Mouse (Mus musculus): ENCODE measurements around the gene Irak4. TPM values are rescaled to one million over a fixed set of nuclear protein-coding genes. Genes with fewer than 3 reads are reported as not detected.

Irak4 gene
- polyA plus RNA-seq, 1 experiment from 2014 or later: 12.9 TPM

DNA sequence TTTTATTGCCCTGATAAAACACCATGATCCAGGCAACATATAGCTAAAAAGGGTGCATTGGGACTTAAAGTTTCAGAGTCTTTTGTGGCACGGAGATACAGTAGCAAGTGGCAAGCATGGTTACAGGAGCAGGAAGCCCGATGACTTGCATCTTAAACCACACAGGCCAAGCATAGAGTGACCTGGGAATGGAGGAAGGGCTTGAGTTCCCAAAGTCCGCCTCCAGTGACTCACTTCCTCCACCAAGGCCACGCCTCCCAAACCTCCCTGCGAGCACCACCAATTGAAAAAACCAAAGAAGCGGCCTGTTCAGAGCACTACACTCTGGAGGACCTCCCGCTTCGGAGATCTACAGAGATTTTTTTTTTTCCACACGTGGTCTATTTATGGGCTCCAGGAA is 22.4 kb downstream of the Irak4 start:
- Histone ChIP-seq H3K4me1 (no peaks in the 10 kb centered on the region), H3K4me3 (replicated peaks) (no peak overlapping the region), H3K4me2 (no peak overlapping the region), H3K27ac (no peak overlapping the region), H3K36me3 (0 out of 2 replicates have a peak, but pooled peaks cover 7% of the 10 kb centered on the region), H3K27me3 (replicated peaks) (no peaks in the 10 kb centered on the region), H3K9ac (no peak overlapping the region), H3K9me3 (no peaks in the 10 kb centered on the region)
- 84% methylated on average over 9 of the region's 9 CpGs for WGBS
- no peak for ATAC-seq (ENCODE audit: insufficient read depth, low FRiP score, low read depth)

DNA sequence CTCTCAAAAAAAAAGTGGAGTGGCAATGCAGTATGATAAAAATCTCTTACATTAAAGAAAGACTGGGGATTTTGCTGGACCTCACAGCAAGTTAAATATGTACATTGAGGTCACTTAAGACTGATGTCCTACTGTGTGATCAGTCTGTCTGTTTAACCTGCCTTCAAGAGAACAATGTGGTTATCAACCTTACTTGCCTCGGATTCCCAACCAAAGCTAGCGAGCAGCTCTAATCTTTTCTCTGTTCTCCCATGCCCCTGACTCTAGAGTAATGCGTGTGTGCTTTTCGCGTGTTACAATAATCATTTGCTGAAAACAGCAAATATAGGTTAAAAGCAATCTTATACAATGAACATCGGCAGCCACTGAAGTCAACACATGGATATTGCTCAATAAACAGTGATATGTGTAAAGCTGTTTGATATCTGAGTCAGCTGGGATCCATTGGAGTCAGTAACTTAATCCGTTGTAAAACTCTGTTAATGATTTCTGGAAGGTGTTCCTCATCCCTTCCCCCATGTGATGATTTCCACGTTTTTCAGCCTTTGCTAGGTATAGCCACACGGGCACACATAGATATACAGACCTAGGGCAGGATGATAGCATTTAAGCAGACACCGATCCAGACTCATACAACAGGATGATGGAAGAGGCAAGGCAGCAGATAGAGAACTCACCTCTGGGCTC is 25.2 kb downstream of the Irak4 start:
- Histone ChIP-seq H3K4me2 (no peak overlapping the region), H3K9ac (no peak overlapping the region), H3K27me3 (replicated peaks) (no peaks in the 10 kb centered on the region), H3K27ac (no peak overlapping the region), H3K4me1 (no peaks in the 10 kb centered on the region), H3K36me3 (0 out of 2 replicates have a peak, but pooled peaks cover 3% of the 10 kb centered on the region), H3K4me3 (replicated peaks) (no peak overlapping the region), H3K9me3 (no peaks in the 10 kb centered on the region)
- ATAC-seq (ENCODE audit: insufficient read depth, low FRiP score, low read depth): peak; percentile 79
- WGBS: 60% methylated on average over 10 of the region's 10 CpGs

DNA sequence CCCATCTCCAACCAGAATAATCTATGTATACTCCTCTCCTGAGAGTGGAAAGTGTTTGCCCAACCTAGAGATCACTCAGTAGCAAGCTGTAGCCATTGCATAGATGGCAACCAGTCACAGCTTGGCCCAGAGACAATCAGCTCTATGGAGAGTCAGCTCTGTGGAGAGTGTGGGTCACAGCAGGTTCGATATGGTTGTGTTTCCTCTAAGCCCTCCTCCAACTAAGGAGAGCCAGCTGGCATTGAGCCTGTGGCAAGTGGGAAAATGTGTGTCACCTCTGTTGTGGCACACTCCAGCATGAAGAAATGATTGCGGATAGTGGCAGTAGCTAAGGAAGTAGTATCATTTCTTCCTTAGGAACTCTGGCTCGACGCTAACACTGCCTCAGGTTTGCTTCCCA is 28.1 kb downstream of the Irak4 start:
- WGBS: 66% methylated on average over 4 of the region's 4 CpGs
- no peak overlapping the region for H3K9ac ChIP-seq
- no peak overlapping the region for H3K4me2 ChIP-seq
- H3K9me3 ChIP-seq: no peaks in the 10 kb centered on the region
- no peaks in the 10 kb centered on the region for H3K27me3 ChIP-seq (replicated peaks)
- no peaks in the 10 kb centered on the region for H3K4me1 ChIP-seq
- no peak for ATAC-seq (ENCODE audit: insufficient read depth, low FRiP score, low read depth)
- no peak overlapping the region for H3K4me3 ChIP-seq (replicated peaks)
- H3K27ac ChIP-seq: 0 out of 2 replicates have a peak overlapping the region, but pooled peaks have one; percentile 5
- no peaks in the 10 kb centered on the region for H3K36me3 ChIP-seq

DNA sequence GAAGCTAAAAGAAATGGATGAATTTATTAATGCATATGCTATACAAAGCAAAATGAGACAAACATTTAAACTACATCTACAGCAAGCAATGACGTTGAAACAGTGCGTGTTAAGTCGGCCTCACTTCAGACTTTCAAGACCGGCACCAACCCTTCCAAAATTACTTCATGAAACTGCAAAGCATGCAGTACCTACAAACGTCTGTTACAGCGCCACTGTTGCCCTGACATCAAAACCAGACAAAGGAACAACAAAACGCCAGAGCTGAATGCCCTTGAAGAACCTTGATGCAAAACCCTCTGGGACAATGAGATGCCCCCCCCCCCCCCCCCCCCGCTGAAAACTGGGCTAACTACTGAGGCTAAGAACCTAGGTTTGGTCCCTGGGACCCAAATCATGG is 29.3 kb downstream of the Irak4 start:
- no peak overlapping the region for H3K27ac ChIP-seq
- no peaks in the 10 kb centered on the region for H3K27me3 ChIP-seq (replicated peaks)
- no peaks in the 10 kb centered on the region for H3K4me1 ChIP-seq
- H3K4me2 ChIP-seq: no peak overlapping the region
- no peak overlapping the region for H3K4me3 ChIP-seq (replicated peaks)
- no peaks in the 10 kb centered on the region for H3K36me3 ChIP-seq
- ATAC-seq (ENCODE audit: insufficient read depth, low FRiP score, low read depth): no peak
- H3K9ac ChIP-seq: no peak overlapping the region
- 67% methylated on average over 8 of the region's 8 CpGs for WGBS
- no peaks in the 10 kb centered on the region for H3K9me3 ChIP-seq

DNA sequence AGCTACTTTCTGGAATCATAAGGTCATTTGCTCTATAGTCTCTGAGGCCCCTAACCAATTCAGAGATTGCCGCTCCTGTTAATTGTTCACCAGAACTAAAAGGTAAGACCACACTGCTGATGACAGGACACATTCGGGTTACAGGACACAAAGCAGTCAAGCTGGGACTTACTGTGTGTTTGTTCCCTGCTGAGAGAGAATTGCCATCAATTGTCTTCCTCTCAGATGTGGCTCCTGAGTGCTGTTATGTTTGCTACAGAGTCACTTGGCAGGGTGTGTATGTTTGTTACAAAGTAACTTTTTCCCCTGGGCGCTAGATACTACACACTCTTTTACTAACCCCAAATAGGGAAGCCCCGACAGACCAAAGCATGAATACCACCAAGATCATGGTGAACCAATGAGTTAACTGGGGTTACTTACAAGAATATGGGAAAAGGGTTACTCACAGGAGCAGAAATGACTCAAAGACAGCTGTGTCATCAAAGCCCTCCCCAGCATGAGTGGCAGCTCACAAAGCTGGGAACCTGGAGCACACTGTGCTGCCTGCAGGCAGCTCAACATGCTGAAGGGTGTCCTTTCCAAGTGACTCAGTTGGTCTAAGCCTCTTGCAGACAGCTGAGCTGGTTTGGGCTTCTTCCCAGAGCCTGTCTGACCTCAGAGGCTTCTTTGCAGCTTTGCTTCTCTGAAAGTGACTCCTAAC is 31.3 kb downstream of the Irak4 start:
- Histone ChIP-seq H3K4me3 (replicated peaks) (no peak overlapping the region), H3K4me1 (no peaks in the 10 kb centered on the region), H3K27ac (no peak overlapping the region), H3K27me3 (replicated peaks) (no peaks in the 10 kb centered on the region), H3K9me3 (no peaks in the 10 kb centered on the region), H3K4me2 (no peak overlapping the region), H3K36me3 (peaks cover 5% of the 10 kb centered on the region; the same call in 1 of the 2 replicates), H3K9ac (no peak overlapping the region)
- 66% methylated on average over 4 of the region's 4 CpGs for WGBS
- no peak for ATAC-seq (ENCODE audit: insufficient read depth, low FRiP score, low read depth)

DNA sequence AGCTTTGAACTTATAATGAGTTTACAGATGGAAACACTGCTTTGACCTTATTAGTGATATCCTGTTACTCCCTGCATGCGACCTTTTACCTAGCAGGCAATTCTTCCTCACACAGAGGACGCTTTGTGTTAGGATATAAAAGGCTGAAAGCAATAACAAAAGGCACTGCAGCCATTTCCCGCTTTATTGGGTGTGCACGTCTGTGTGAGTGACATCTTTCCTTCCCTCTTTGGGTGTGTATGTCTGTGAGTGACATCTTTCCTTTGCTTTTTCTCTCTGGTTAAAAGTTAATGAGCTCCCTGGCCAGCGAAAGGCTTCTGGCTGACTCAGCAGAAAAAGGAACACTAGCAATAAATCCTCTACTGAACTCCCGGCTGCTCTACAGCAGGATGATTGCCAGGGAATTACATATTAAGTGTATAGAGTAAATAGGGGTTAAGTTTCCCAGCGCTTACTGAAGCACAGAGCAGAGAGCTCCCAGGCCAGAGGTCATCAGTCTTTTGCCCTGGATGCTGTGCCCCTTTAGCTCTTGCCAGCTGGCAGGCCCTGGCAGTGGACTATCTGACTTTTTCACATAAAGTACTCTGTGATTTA is 38.7 kb downstream of the Irak4 start:
- H3K27me3 ChIP-seq (replicated peaks): no peaks in the 10 kb centered on the region
- no peaks in the 10 kb centered on the region for H3K4me1 ChIP-seq
- H3K4me3 ChIP-seq (replicated peaks): no peak overlapping the region
- 58% methylated on average over 7 of the region's 7 CpGs for WGBS
- no peak overlapping the region for H3K9ac ChIP-seq
- no peak for ATAC-seq (ENCODE audit: insufficient read depth, low FRiP score, low read depth)
- no peak overlapping the region for H3K4me2 ChIP-seq
- peak overlapping the region; percentile 6; the same call in 1 of the 2 replicates for H3K27ac ChIP-seq
- peaks cover 56% of the 10 kb centered on the region for H3K36me3 ChIP-seq
- H3K9me3 ChIP-seq: no peaks in the 10 kb centered on the region

DNA sequence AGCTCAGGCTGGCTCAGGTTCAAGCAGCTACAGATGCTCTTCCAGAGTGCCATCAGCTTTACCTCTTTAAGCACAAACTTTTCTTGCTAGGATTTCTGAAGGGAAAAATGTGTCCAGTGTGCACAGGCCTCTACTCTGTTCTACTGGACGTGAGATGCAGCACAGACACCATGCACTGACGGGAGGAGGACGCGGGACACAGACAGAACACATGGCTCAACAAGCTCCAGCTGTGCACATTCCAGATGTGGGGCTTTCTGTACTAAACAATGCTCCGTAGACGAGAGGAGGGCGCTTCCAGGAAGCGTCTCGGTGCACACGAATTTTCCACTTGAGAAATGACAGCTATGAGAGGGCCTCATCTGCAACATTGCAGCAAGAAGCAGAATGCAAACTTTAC is 39.7 kb downstream of the Irak4 start:
- no peak overlapping the region for H3K4me2 ChIP-seq
- no peak overlapping the region for H3K4me3 ChIP-seq (replicated peaks)
- H3K27ac ChIP-seq: peak overlapping the region; percentile 57; the same call in 1 of the 2 replicates
- peak; percentile 56; the same call in 1 of the 2 replicates for ATAC-seq (ENCODE audit: insufficient read depth, low FRiP score, low read depth)
- peaks cover 54% of the 10 kb centered on the region for H3K36me3 ChIP-seq
- H3K4me1 ChIP-seq: peaks cover 3% of the 10 kb centered on the region
- H3K9ac ChIP-seq: no peak overlapping the region
- H3K9me3 ChIP-seq: no peaks in the 10 kb centered on the region
- 76% methylated on average over 10 of the region's 10 CpGs for WGBS
- H3K27me3 ChIP-seq (replicated peaks): no peaks in the 10 kb centered on the region

DNA sequence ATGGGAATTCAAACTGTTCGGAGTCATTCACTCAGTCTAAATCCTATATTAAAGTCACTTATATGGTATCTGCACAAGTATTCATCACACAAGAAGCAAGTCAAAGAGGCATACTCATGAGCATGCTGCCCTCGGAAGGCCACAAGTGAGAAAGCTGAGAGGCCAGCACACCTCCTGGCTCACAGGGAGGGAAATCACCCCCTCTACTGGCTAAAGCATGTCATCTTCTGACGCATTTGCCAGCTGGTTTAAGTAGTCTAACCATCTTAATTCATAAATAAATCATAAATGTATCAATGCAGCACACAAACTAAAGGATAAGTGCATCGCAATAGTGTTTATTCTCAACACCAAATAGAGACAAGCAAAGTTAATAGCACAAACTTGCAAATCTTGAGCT is 41.3 kb downstream of the Irak4 start:
- ATAC-seq (ENCODE audit: insufficient read depth, low FRiP score, low read depth): no peak
- H3K27ac ChIP-seq: no peak overlapping the region
- H3K9me3 ChIP-seq: no peaks in the 10 kb centered on the region
- 81% methylated on average over 4 of the region's 4 CpGs for WGBS
- H3K4me2 ChIP-seq: no peak overlapping the region
- peaks cover 3% of the 10 kb centered on the region for H3K4me1 ChIP-seq
- H3K27me3 ChIP-seq (replicated peaks): no peaks in the 10 kb centered on the region
- peaks cover 52% of the 10 kb centered on the region for H3K36me3 ChIP-seq
- no peak overlapping the region for H3K4me3 ChIP-seq (replicated peaks)
- H3K9ac ChIP-seq: no peak overlapping the region

DNA sequence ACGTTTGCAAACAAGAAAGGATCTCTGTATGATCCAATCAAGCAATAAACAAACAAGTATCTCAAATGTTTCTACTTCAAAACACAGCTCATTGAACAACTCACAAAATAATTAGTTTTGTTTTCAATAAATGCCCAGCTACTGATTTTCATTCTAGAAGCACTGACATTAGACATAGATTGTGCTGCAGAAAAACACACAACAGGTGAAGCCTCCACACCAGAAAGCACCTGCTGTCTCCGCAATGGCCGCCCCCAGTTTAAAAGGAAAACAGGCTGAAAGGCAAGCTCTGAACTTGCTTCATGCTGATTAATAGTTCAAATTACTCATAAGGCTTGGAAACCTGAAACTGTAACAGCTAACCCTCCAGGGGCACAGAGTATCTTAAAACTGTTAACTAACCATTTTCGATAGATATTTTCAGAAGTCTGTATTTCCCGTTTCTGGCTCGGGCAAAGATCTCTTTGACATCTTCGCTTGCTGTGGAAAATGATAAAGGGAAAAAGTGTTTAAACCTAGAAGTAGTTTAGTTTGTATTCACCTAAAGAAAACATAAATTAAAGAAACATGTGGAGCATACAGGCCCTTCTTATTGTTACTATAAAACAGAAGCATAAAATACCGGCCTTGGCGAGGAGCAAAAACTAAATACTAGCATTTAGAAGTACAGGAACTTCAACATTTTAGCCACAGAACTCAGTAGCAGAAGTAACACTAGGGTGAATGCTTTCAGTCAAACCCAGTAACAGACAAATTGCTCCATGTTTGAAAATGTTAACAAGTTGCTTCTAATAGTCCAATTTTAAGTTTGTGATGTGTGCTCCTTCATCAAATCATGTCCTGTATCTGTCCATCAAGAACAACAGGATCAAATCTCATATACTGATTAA is 44.6 kb downstream of the Irak4 start:
- Histone ChIP-seq H3K9ac (no peak overlapping the region), H3K9me3 (no peaks in the 10 kb centered on the region), H3K27ac (no peak overlapping the region), H3K4me1 (peaks cover 3% of the 10 kb centered on the region), H3K4me2 (peak overlapping the region; percentile 63), H3K4me3 (replicated peaks) (no peak overlapping the region), H3K27me3 (replicated peaks) (no peaks in the 10 kb centered on the region), H3K36me3 (peaks cover 25% of the 10 kb centered on the region)
- no peak for ATAC-seq (ENCODE audit: insufficient read depth, low FRiP score, low read depth)
- WGBS: 79% methylated on average over 9 of the region's 9 CpGs

DNA sequence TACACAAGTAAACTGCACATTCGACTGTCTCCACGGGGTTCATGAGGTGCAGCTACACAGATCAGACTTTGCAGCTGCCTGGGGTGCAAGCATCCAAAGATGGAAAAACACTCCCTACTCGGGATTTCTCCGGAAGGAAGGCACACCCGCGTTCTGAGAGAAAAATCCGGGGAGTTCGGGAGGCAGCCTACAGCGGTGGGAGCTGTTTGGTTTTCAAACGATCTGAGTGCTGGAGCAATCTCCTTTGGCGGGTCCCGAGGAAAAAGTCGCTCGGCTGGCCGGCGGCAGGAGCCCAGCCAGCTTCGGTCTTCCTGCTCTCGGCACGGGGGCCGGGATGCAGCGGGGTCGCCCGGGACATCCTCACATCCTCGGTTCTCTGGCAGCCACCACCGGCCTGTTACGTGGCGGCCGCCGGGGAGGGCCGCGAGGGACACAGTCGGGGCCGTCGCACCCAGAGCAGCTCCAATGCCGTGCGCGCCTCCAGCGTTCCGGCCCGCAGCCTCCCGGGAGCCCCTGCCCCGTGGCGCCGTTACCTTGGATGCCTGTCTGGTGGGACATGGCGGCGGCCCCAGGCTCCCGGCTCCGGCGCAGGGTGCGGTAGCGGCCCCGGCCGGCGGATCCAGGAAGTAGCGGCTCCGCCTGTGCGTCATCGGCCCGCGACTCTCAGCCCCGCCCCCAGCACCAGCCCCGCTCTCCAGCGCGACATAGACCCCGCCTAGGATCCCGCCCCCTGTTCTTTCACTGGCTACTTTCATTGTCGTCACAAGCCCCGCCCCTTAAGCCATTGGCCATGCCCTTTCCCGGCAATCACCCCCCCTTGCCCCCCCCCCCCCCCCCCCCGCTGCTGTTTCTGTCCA is 46.0 kb downstream of the Irak4 start, which contains the start of gene Twf1:
Gene Twf1 (minus strand): TSS at position 671 of the 857 bp plus-strand sequence.
- no peaks in the 10 kb centered on the region for H3K27me3 ChIP-seq (replicated peaks)
- H3K4me1 ChIP-seq: peaks cover 3% of the 10 kb centered on the region
- H3K9me3 ChIP-seq: no peaks in the 10 kb centered on the region
- H3K36me3 ChIP-seq: peaks cover 13% of the 10 kb centered on the region; the same call in 1 of the 2 replicates
- ATAC-seq (ENCODE audit: insufficient read depth, low FRiP score, low read depth): peak; percentile 99
- H3K27ac ChIP-seq: peak within 1 kb of the TSS; percentile 74
- peak within 1 kb of the TSS; percentile 90 for H3K9ac ChIP-seq
- under 1% methylated on average over 54 of the region's 70 CpGs for WGBS
- peak within 1 kb of the TSS; percentile 63 for H3K4me2 ChIP-seq
- H3K4me3 ChIP-seq (replicated peaks): peak within 1 kb of the TSS; percentile 94
